Mouse (Mus musculus): ENCODE data around the gene Cyp3a57. TPM values are rescaled to one million over a fixed set of nuclear protein-coding genes. Genes with fewer than 3 reads are reported as not detected.

Gene Cyp3a57
- not detected for polyA plus RNA-seq (2014; fragmentation: Illumina TruSeq; extraction: RNeasy Lipid Tissue Mini Kit (QIAGEN cat#74804); ENCODE audit: low replicate concordance)

DNA sequence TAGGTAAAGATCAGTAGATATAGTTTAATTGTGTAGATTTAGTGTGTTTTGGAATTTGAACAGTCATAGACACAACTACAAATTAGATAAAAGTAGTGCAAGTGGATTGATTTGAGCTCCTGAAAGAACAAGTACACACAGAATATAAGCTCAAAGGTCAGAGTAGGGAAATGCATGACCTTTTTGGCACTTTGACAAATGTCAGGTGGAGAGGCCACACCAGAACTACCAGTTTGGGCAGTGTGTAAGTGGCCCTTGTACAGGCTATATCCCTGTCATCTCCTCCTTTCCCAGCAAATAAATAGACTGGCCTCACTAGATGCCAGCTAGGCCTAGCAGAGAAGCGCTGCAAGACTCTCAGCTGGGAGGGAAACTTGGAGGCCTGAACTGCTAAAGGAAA lies at the start of gene Cyp3a57:
TSS of gene Cyp3a57 (plus strand) at position 339 of the 400 bp plus-strand sequence.

Other genes starting within 250 kb of the Cyp3a57 start
- gene Arpc1b, start 231.1 kb upstream of the Cyp3a57 start, polyA plus RNA-seq (2014; fragmentation: Illumina TruSeq; extraction: RNeasy Lipid Tissue Mini Kit (QIAGEN cat#74804); ENCODE audit: low replicate concordance) = 76.0 TPM
- 17.9 TPM for gene Pdap1, start 205.0 kb upstream of the Cyp3a57 start, polyA plus RNA-seq (2014; fragmentation: Illumina TruSeq; extraction: RNeasy Lipid Tissue Mini Kit (QIAGEN cat#74804); ENCODE audit: low replicate concordance)
- 258 TPM for gene Bud31, start 204.9 kb upstream of the Cyp3a57 start, polyA plus RNA-seq (2014; fragmentation: Illumina TruSeq; extraction: RNeasy Lipid Tissue Mini Kit (QIAGEN cat#74804); ENCODE audit: low replicate concordance)
- 0.59 TPM for gene Ptcd1, start 178.2 kb upstream of the Cyp3a57 start, polyA plus RNA-seq (2014; fragmentation: Illumina TruSeq; extraction: RNeasy Lipid Tissue Mini Kit (QIAGEN cat#74804); ENCODE audit: low replicate concordance)
- 2.2 TPM for gene Cpsf4, start 178.1 kb upstream of the Cyp3a57 start, polyA plus RNA-seq (2014; fragmentation: Illumina TruSeq; extraction: RNeasy Lipid Tissue Mini Kit (QIAGEN cat#74804); ENCODE audit: low replicate concordance)
- gene Atp5j2, start 153.2 kb upstream of the Cyp3a57 start, polyA plus RNA-seq (2014; fragmentation: Illumina TruSeq; extraction: RNeasy Lipid Tissue Mini Kit (QIAGEN cat#74804); ENCODE audit: low replicate concordance) = 10.2 TPM
- 2.5 TPM for gene Zkscan14, start 143.4 kb upstream of the Cyp3a57 start, polyA plus RNA-seq (2014; fragmentation: Illumina TruSeq; extraction: RNeasy Lipid Tissue Mini Kit (QIAGEN cat#74804); ENCODE audit: low replicate concordance)
- gene Zkscan5, start 140.7 kb upstream of the Cyp3a57 start, polyA plus RNA-seq (2014; fragmentation: Illumina TruSeq; extraction: RNeasy Lipid Tissue Mini Kit (QIAGEN cat#74804); ENCODE audit: low replicate concordance) = 6.4 TPM
- gene Zfp655, start 113.6 kb upstream of the Cyp3a57 start, polyA plus RNA-seq (2014; fragmentation: Illumina TruSeq; extraction: RNeasy Lipid Tissue Mini Kit (QIAGEN cat#74804); ENCODE audit: low replicate concordance) = 89.0 TPM
- gene Zscan25, start 64.8 kb upstream of the Cyp3a57 start, polyA plus RNA-seq (2014; fragmentation: Illumina TruSeq; extraction: RNeasy Lipid Tissue Mini Kit (QIAGEN cat#74804); ENCODE audit: low replicate concordance) = not detected
- gene Cyp3a16, start 124.4 kb downstream of the Cyp3a57 start, polyA plus RNA-seq (2014; fragmentation: Illumina TruSeq; extraction: RNeasy Lipid Tissue Mini Kit (QIAGEN cat#74804); ENCODE audit: low replicate concordance) = not detected
- not detected for gene Cyp3a41b, start 239.5 kb downstream of the Cyp3a57 start, polyA plus RNA-seq (2014; fragmentation: Illumina TruSeq; extraction: RNeasy Lipid Tissue Mini Kit (QIAGEN cat#74804); ENCODE audit: low replicate concordance)

Measured in small intestine, adult 10 weeks (tissue).